ENCODE assay signal across 9 mouse cellular contexts in genomic region chr12:108338572-108339190, GRCm38 (mm10). TPM values are rescaled to one million over a fixed set of nuclear protein-coding genes. Genes with fewer than 3 reads are reported as not detected.
DNase-seq lines count a peak whose midpoint lies in the region; ATAC-seq lines count a peak whose summit lies in the region.
"Had no signal": no experiment of that assay in that cellular context is flagged by ENCODE, and none has a peak within 500 bp of the region (broad histone marks: within the 10 kb centered on the region; RNA-seq: fewer than 3 reads in every experiment).

No protein-coding gene starts in this region.

- no peaks in the 10 kb centered on the region for H3K9me3 ChIP-seq in heart, embryonic 10.5 days
- H3K9me3 ChIP-seq in embryonic facial prominence, embryonic 10.5 days = no peaks in the 10 kb centered on the region
- H3K9me3 ChIP-seq: liver, embryonic 13.5 days had no signal

- H3K4me1 ChIP-seq in heart, embryonic 10.5 days = peaks cover 26% of the 10 kb centered on the region
- peaks cover 37% of the 10 kb centered on the region for H3K4me1 ChIP-seq in embryonic facial prominence, embryonic 10.5 days

- no peak for DNase-seq in heart, embryonic 10.5 days (ENCODE audit: low spot score)
- DNase-seq in heart, adult 11 months = no peak
- DNase-seq in 3134 (ENCODE audit: extremely low read depth, insufficient read length, low spot score) (peak; percentile 29), MN1 (ENCODE audit: low spot score) (peak; percentile 26)
- peak; percentile 79 for DNase-seq in embryonic facial prominence, embryonic 10.5 days (ENCODE audit: low spot score)
- peak; percentile 15 to 73 for DNase-seq in kidney, postnatal 36 days
- peak; percentile 73 for DNase-seq in retina, embryonic 14.5 days (ENCODE audit: low spot score)
- DNase-seq: liver, embryonic 13.5 days had no signal

- 18% methylated on average over 14 of the region's 14 CpGs for WGBS in heart, embryonic 10.5 days
- 16% methylated on average over 14 of the region's 14 CpGs for WGBS in embryonic facial prominence, embryonic 10.5 days

- no peak for ATAC-seq in erythroblast, adult 5-6 weeks (replicated peaks; ENCODE audit: low FRiP score, poor library complexity, severe bottlenecking)

- H3K4me3 ChIP-seq in heart, embryonic 10.5 days = no peak overlapping the region
- H3K4me3 ChIP-seq in embryonic facial prominence, embryonic 10.5 days = peak overlapping the region; percentile 36
- H3K4me3 ChIP-seq: liver, embryonic 13.5 days had no signal

- H3K27ac ChIP-seq in heart, embryonic 10.5 days = 0 out of 2 replicates have a peak overlapping the region, but pooled peaks have one; percentile 49
- peak overlapping the region; percentile 5; the same call in 1 of the 2 replicates for H3K27ac ChIP-seq in embryonic facial prominence, embryonic 10.5 days (replicated peaks)
- H3K27ac ChIP-seq: liver, embryonic 13.5 days had no signal

- no peaks in the 10 kb centered on the region for H3K36me3 ChIP-seq in heart, embryonic 10.5 days
- no peaks in the 10 kb centered on the region for H3K36me3 ChIP-seq in embryonic facial prominence, embryonic 10.5 days (replicated peaks)
- H3K36me3 ChIP-seq: liver, embryonic 13.5 days had no signal

- peaks cover 81% of the 10 kb centered on the region for H3K27me3 ChIP-seq in heart, embryonic 10.5 days (ENCODE audit: insufficient read depth, poor library complexity, severe bottlenecking)
- H3K27me3 ChIP-seq in embryonic facial prominence, embryonic 10.5 days (replicated peaks; ENCODE audit: low read depth, poor library complexity, severe bottlenecking) = peaks cover 52% of the 10 kb centered on the region

RNA-seq across cellular contexts. Expression of gene Cyp46a1, which starts 4.5 kb away (rescaled TPM):
- 4.4 and 5.9 TPM in 2 replicates for polyA plus RNA-seq in heart, embryonic 10.5 days (2016; fragmentation: Nextera tagmentation; extraction: Ambion mirVana)
- 3.9 and 5.8 TPM in 2 replicates for polyA plus RNA-seq in embryonic facial prominence, embryonic 10.5 days (2016; fragmentation: Nextera tagmentation; extraction: Ambion mirVana)
- total RNA-seq in erythroblast, adult 5-6 weeks (2015; ENCODE audit: low replicate concordance) = not detected in 2 replicates
- total RNA-seq in erythroblast, adult 5-6 weeks (2017; ENCODE audit: low replicate concordance) = 0.84 TPM in 1 of 2 replicates, not detected in the other

RNA-seq across cellular contexts. Expression of gene Eml1, which starts 32.1 kb away (rescaled TPM):
- 47.0 and 50.4 TPM in 2 replicates for polyA plus RNA-seq in heart, embryonic 10.5 days (2016; fragmentation: Nextera tagmentation; extraction: Ambion mirVana)
- polyA plus RNA-seq in embryonic facial prominence, embryonic 10.5 days (2016; fragmentation: Nextera tagmentation; extraction: Ambion mirVana) = 70.6 and 74.1 TPM in 2 replicates
- total RNA-seq in erythroblast, adult 5-6 weeks (2015; ENCODE audit: low replicate concordance) = not detected in 2 replicates
- not detected in 2 replicates for total RNA-seq in erythroblast, adult 5-6 weeks (2017; ENCODE audit: low replicate concordance)

RNA-seq across cellular contexts. Expression of gene Hhipl1, which starts 32.6 kb away (rescaled TPM):
- 0.28 and 0.64 TPM in 2 replicates for polyA plus RNA-seq in heart, embryonic 10.5 days (2016; fragmentation: Nextera tagmentation; extraction: Ambion mirVana)
- 0.72 and 0.99 TPM in 2 replicates for polyA plus RNA-seq in embryonic facial prominence, embryonic 10.5 days (2016; fragmentation: Nextera tagmentation; extraction: Ambion mirVana)
- not detected in 2 replicates for total RNA-seq in erythroblast, adult 5-6 weeks (2015; ENCODE audit: low replicate concordance)
- total RNA-seq in erythroblast, adult 5-6 weeks (2017; ENCODE audit: low replicate concordance) = not detected in 2 replicates
- polyA plus RNA-seq: liver, embryonic 13.5 days had no signal

Comparison
In these comparisons a context has a peak if more than half of its experiments do, and no peak if none do; other contexts are left out.
1. DNase-seq: peak in 3134 (single experiment), MN1 (single experiment), embryonic facial prominence, embryonic 10.5 days (single experiment), kidney, postnatal 36 days (2 of 2) and retina, embryonic 14.5 days (single experiment); none in heart, embryonic 10.5 days (single experiment) and heart, adult 11 months (single experiment).